Mouse (Mus musculus) MEL (cell line): ENCODE measurements around the gene Ccdc141. TPM values are rescaled to one million over a fixed set of nuclear protein-coding genes. Genes with fewer than 3 reads are reported as not detected.

Experiments
- DNase-seq: peaks from one replicate; pipeline ENCODE4 v3.0.0; 2011; ENCODE audit warnings: low read depth, low spot score
- H3K27ac ChIP-seq: 2 replicates; pipeline ENCODE4 v1.5.1; 2012; ENCODE audit warnings: low read depth, mild to moderate bottlenecking, control low read depth, low read length, moderate library complexity; ENCODE audit not compliant: control insufficient read depth
- H3K27me3 ChIP-seq, 2 experiments: fragments of 150-350 bp in 1 of 2; sonication (generic) in 1 of 2; 2 replicates each; pipeline ENCODE4 v1.6.1; 2012; ENCODE audit warnings: low read length in 2 of 2, mild to moderate bottlenecking in 2 of 2, improper control_type of control experiment in 1 of 2, moderate library complexity in 1 of 2; ENCODE audit not compliant: insufficient read depth in 2 of 2, control insufficient read depth in 1 of 2
- H3K36me3 ChIP-seq, 2 experiments: 2 replicates each; pipeline ENCODE4 v1.6.1; 2012 to 2014; ENCODE audit warnings: low read length in 2 of 2, improper control_type of control experiment in 1 of 2, inconsistent platforms in 1 of 2, mild to moderate bottlenecking in 1 of 2; ENCODE audit not compliant: insufficient read depth in 2 of 2, control insufficient read depth in 1 of 2
- H3K4me1 ChIP-seq, 2 experiments: fragments of 150-350 bp in 1 of 2; sonication (generic) in 1 of 2; 2 replicates each; pipeline ENCODE4 v1.6.1; 2012; ENCODE audit warnings: low read length in 2 of 2, improper control_type of control experiment in 1 of 2, mild to moderate bottlenecking in 1 of 2; ENCODE audit not compliant: insufficient read depth in 2 of 2, control insufficient read depth in 1 of 2
- H3K4me3 ChIP-seq, 2 experiments: fragments of 150-350 bp in 1 of 2; sonication (generic) in 1 of 2; 2 replicates each; pipeline ENCODE4 v1.5.1; 2012; ENCODE audit warnings: low read depth in 2 of 2, low read length in 2 of 2, mild to moderate bottlenecking in 2 of 2, moderate library complexity in 2 of 2, control low read depth in 1 of 2, improper control_type of control experiment in 1 of 2; ENCODE audit not compliant: control insufficient read depth in 1 of 2, insufficient read depth in 1 of 2
- H3K79me2 ChIP-seq: 2 replicates; pipeline ENCODE4 v1.6.1; 2012; ENCODE audit warnings: mild to moderate bottlenecking, low read length, moderate library complexity; ENCODE audit not compliant: control insufficient read depth, poor library complexity, insufficient read depth
- H3K9ac ChIP-seq: 2 replicates; pipeline ENCODE4 v1.6.1; 2012; ENCODE audit warnings: low read depth, mild to moderate bottlenecking, control low read depth, low read length, moderate library complexity; ENCODE audit not compliant: control insufficient read depth, poor library complexity, severe bottlenecking
- H3K9me3 ChIP-seq: fragments of 150-350 bp; sonication (generic); replicated peaks from 2 replicates; pipeline ENCODE4 v1.6.1; 2012; ENCODE audit warnings: mild to moderate bottlenecking, low read length, improper control_type of control experiment, moderate library complexity; ENCODE audit not compliant: insufficient read depth
- CHD1 ChIP-seq: IDR thresholded peaks from 2 replicates; pipeline ENCODE4 v1.6.1; 2012; ENCODE audit warnings: low read depth, mild to moderate bottlenecking, inconsistent platforms, low read length, improper control_type of control experiment
- CHD2 ChIP-seq: IDR thresholded peaks from 2 replicates; pipeline ENCODE4 v1.6.1; 2011; ENCODE audit warnings: low read length, improper control_type of control experiment
- CTCF ChIP-seq, 3 experiments: IDR thresholded peaks in 2 of 3; conservative IDR thresholded peaks in 1 of 3; 2 replicates each; pipeline ENCODE4 v1.5.1; 2011 to 2012; ENCODE audit warnings: low read length in 3 of 3, low read depth in 2 of 3, mild to moderate bottlenecking in 2 of 3, improper control_type of control experiment in 1 of 3, inconsistent platforms in 1 of 3, mixed read lengths in 1 of 3, moderate library complexity in 1 of 3; ENCODE audit not compliant: control insufficient read depth in 1 of 3, insufficient read depth in 1 of 3, poor library complexity in 1 of 3, severe bottlenecking in 1 of 3
- EP300 ChIP-seq, 2 experiments: IDR thresholded peaks; 2 replicates each; pipeline ENCODE4 v1.6.1; 2011; ENCODE audit warnings: improper control_type of control experiment in 2 of 2, low read length in 2 of 2, low read depth in 1 of 2, mild to moderate bottlenecking in 1 of 2
- GABPA ChIP-seq: IDR thresholded peaks from 2 replicates; pipeline ENCODE4 v1.6.1; 2012; ENCODE audit warnings: low read depth, mild to moderate bottlenecking, inconsistent platforms, low read length, improper control_type of control experiment, moderate library complexity
- GATA1 ChIP-seq: IDR thresholded peaks from 2 replicates; pipeline ENCODE4 v1.6.1; 2011; ENCODE audit warnings: low read depth, low read length, improper control_type of control experiment
- JUND ChIP-seq: IDR thresholded peaks from 2 replicates; pipeline ENCODE4 v1.6.1; 2011; ENCODE audit warnings: low read depth, mild to moderate bottlenecking, improper control_type of control experiment, low read length
- MAFK ChIP-seq: IDR thresholded peaks from 2 replicates; pipeline ENCODE4 v1.6.1; 2011; ENCODE audit warnings: low read depth, mild to moderate bottlenecking, low read length, improper control_type of control experiment, borderline replicate concordance
- POLR2AphosphoS2 ChIP-seq: IDR thresholded peaks from 2 replicates; pipeline ENCODE4 v1.6.1; 2011; ENCODE audit warnings: low read length, improper control_type of control experiment
- RCOR1 ChIP-seq: IDR thresholded peaks from 2 replicates; pipeline ENCODE4 v1.6.1; 2012; ENCODE audit warnings: low read depth, mild to moderate bottlenecking, inconsistent platforms, low read length, improper control_type of control experiment
- SMC3 ChIP-seq: IDR thresholded peaks from 2 replicates; pipeline ENCODE4 v1.6.1; 2011; ENCODE audit warnings: low read depth, low read length, improper control_type of control experiment
- TAL1 ChIP-seq: IDR thresholded peaks from 2 replicates; pipeline ENCODE4 v1.6.1; 2012; ENCODE audit warnings: mild to moderate bottlenecking, inconsistent platforms, low read length, moderate library complexity, mixed read lengths
- USF2 ChIP-seq, 2 experiments: IDR thresholded peaks; 2 replicates each; pipeline ENCODE4 v1.6.1; 2011 to 2012; ENCODE audit warnings: improper control_type of control experiment in 2 of 2, low read length in 2 of 2, borderline replicate concordance in 1 of 2, inconsistent platforms in 1 of 2, low read depth in 1 of 2, mild to moderate bottlenecking in 1 of 2; ENCODE audit not compliant: insufficient read depth in 1 of 2
- ZNF384 ChIP-seq: IDR thresholded peaks from 2 replicates; pipeline ENCODE4 v1.6.1; 2012; ENCODE audit warnings: low read depth, mild to moderate bottlenecking, inconsistent platforms, low read length, improper control_type of control experiment
- polyA plus RNA-seq, 2 experiments: library from polyadenylated mRNA; stranded (reverse) in 1 of 2; unstranded in 1 of 2; fragments of >175 nt in 1 of 2; fragments of >200 nt in 1 of 2; gene quantifications; 2 replicates each; pipeline versions ENCODE4 v1.2.1 to v1.2.4; 2012; ENCODE audit warnings: low replicate concordance in 2 of 2, low read depth in 1 of 2; ENCODE audit not compliant: insufficient read length in 2 of 2, insufficient read depth in 1 of 2, missing spikeins in 1 of 2
- total RNA-seq: library from RNA; depleted of rRNA; stranded (reverse); fragments of 300-350 nt; gene quantifications from 2 replicates; pipeline ENCODE4 v1.2.3, GENCODE M21; 2012

The Ccdc141 gene
- total and polyA plus RNA-seq, 3 experiments = 0.54 to 1.1 TPM; not detected in 1

DNA sequence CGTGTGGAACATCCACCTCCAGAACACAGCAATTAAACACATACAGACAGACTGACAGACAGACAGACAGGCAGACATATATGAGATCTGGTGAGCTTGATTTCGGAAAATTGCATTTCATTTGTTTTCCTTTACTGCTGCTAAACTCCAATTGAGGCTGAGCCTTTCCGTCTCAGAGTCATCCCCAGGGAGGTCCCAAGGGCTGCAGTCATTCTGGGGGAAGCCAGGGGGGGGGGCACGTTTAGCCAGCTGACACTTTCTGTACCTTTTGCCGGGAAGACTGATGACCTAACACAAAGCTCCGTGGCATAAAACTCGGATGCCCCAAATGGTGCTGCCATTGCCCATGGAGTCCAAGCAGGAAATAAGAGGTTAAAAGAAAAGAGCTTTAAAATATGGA lies 5.0 kb upstream of the Ccdc141 start:
- no peak for TF ChIP-seq EP300 (IDR thresholded peaks at IDR 0.05; ENCODE audit: low read depth in 1 of 2, low read length in 2 of 2)
- TF ChIP-seq RCOR1 = no peak
- Histone ChIP-seq H3K79me2 (no peaks in the 10 kb centered on the region), H3K4me3 (no peak overlapping the region), H3K27ac (no peak overlapping the region), H3K36me3 (peaks cover 0 to 10% of the 10 kb centered on the region in 2 experiments; a peak in 2 of 4 replicates), H3K27me3 (no peaks in the 10 kb centered on the region), H3K4me1 (peaks cover 0 to 7% of the 10 kb centered on the region in 2 experiments; a peak in 2 of 4 replicates), H3K9ac (no peak overlapping the region), H3K9me3 (no peaks in the 10 kb centered on the region)
- DNase-seq = no peak

DNA sequence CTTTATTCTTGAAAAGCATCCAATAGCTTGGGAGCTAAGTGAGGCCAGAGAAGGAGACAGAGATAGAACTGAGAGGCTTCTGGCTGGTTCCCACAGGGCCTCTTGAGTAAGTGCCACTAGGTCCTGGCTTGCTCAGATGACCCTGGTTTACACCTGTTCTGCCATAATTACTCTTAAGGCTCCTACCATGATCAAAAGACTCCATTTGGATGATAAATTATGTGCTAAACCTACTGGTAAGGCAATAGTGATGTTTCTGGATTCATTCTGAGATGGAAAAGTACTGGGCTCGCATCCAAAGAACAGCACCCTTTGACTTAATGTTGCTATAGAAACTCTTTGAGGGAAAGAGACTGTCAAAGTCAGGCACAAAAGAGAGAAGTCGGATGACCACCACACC lies 3.9 kb upstream of the Ccdc141 start:
- H3K79me2 ChIP-seq = no peaks in the 10 kb centered on the region
- peaks cover 0 to 7% of the 10 kb centered on the region in 2 experiments; a peak in 2 of 4 replicates for H3K4me1 ChIP-seq
- no peak overlapping the region for H3K4me3 ChIP-seq
- no peak for DNase-seq
- TF ChIP-seq SMC3 (no peak), MAFK (no peak), CHD2 (no peak), USF2 (IDR thresholded peaks at IDR 0.05; ENCODE audit: borderline replicate concordance in 1 of 2, insufficient read depth in 1 of 2, low read depth in 1 of 2, low read length in 2 of 2) (no peak), GABPA (no peak), EP300 (IDR thresholded peaks at IDR 0.05; ENCODE audit: low read depth in 1 of 2, low read length in 2 of 2) (no peak), GATA1 (no peak), CHD1 (no peak), TAL1 (no peak), CTCF (IDR thresholded peaks at IDR 0.05 in 2 of 3, conservative IDR thresholded peaks at IDR 0.05 in 1 of 3; ENCODE audit: control insufficient read depth in 1 of 3, insufficient read depth in 1 of 3, low read depth in 2 of 3, low read length in 3 of 3, poor library complexity in 1 of 3, severe bottlenecking in 1 of 3) (no peak), ZNF384 (no peak)
- H3K27ac ChIP-seq = no peak overlapping the region
- no peak overlapping the region for H3K9ac ChIP-seq
- no peaks in the 10 kb centered on the region for H3K27me3 ChIP-seq
- peaks cover 0 to 10% of the 10 kb centered on the region in 2 experiments; a peak in 2 of 4 replicates for H3K36me3 ChIP-seq
- no peaks in the 10 kb centered on the region for H3K9me3 ChIP-seq

DNA sequence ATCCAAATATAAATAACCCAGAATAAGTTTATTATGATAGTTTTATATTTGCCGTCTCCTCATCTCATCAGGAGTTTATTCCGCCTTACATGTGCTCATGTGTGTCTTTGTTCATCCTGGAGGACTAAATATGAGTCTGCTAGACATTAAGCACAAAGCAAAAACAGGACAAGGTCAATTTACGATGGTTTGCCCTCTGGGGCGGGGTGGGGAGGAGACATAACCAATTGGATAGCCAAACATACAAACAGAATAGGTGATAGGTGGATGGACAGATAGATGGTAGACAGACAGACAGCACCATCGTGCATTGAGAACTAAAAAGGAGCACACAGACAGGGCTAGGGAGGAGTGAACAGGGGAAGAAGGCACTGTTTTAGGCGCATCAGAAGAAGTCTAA lies 3.4 kb upstream of the Ccdc141 start:
- Histone ChIP-seq H3K4me1 (peaks cover 0 to 7% of the 10 kb centered on the region in 2 experiments; a peak in 2 of 4 replicates), H3K27ac (no peak overlapping the region), H3K4me3 (no peak overlapping the region), H3K9me3 (no peaks in the 10 kb centered on the region), H3K27me3 (no peaks in the 10 kb centered on the region), H3K9ac (no peak overlapping the region), H3K36me3 (peaks cover 0 to 10% of the 10 kb centered on the region in 2 experiments; a peak in 2 of 4 replicates), H3K79me2 (no peaks in the 10 kb centered on the region)
- TF ChIP-seq POLR2AphosphoS2 = no peak
- no peak for TF ChIP-seq USF2 (IDR thresholded peaks at IDR 0.05; ENCODE audit: borderline replicate concordance in 1 of 2, insufficient read depth in 1 of 2, low read depth in 1 of 2, low read length in 2 of 2)
- no peak for TF ChIP-seq JUND
- no peak for DNase-seq
